Mouse (Mus musculus): ENCODE measurements around the gene Fbf1. TPM values are rescaled to one million over a fixed set of nuclear protein-coding genes. Genes with fewer than 3 reads are reported as not detected.
"Not testable (repeated sequence)": the region's sequence is repeated elsewhere in the genome, so short reads cannot be mapped to it uniquely, and the experiment has no call there.

Fbf1 gene
- total RNA-seq, 2 experiments from 2014 or later: 6.0 to 6.1 TPM

DNA sequence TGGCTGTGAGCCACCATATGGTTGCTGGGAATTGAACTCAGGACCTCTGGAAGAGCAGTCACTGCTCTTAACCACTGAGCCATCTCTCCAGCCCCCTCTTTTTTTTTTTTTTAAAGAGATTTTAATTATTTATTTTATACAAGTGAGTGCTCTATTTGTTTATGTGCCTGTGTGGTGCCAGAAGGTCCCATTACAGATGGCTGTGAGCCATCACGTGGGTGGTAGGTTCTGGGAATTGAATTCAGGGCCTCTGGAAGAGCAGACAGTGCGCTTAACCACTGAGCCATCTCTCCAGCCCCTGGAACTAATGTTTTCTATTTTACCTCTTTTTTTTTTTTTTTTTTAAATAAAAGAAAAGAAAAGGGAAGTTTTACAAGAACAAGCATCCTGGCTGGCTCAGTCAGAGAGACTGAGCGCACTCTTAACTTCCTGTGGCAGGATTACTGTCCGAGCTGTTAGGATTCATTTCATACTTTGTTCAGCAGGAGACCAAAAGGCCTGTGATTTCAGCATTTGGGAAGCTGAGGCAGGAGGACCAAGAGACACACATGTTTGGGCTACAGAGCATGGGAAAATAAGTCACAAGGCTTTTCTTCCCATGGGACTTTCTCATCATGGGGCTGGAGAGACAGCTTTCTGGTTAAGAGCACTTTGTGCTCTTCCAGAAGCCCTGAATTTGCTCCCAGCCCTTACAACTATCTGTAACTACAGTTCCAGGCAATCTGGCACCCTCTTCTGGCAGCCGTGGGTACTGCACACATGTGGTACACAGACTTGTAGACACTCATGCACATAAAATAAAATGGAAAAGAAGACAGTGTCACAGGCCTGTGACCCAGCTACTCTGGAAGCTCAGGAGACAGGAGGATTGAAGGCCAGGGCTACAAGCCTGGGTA lies 71.5 kb downstream of the Fbf1 start:
- 0 out of 2 replicates have a peak, but pooled peaks have one; percentile 31 for ATAC-seq (replicated peaks; ENCODE audit: low FRiP score, poor library complexity, severe bottlenecking)

DNA sequence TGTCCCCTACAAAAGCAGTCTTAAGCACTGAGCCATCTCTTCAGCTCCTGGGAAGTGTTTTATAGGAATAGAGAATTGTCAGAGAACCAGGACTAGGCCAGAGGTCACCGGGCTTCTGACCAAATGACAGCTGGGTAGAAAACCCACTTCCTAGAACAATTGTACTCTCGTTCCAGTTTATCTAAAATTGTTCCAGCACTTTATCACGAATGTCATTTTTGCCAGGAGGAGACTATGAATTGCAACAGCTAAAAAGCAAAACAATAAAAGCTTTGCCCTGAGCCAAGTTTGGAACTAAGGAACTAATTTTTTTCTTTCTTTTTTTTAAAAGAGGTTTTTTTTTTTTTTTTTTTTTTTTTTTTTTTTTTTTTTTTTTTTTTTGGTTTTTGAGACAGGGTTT lies 72.4 kb downstream of the Fbf1 start:
- ATAC-seq (replicated peaks; ENCODE audit: low FRiP score, poor library complexity, severe bottlenecking): no peak

DNA sequence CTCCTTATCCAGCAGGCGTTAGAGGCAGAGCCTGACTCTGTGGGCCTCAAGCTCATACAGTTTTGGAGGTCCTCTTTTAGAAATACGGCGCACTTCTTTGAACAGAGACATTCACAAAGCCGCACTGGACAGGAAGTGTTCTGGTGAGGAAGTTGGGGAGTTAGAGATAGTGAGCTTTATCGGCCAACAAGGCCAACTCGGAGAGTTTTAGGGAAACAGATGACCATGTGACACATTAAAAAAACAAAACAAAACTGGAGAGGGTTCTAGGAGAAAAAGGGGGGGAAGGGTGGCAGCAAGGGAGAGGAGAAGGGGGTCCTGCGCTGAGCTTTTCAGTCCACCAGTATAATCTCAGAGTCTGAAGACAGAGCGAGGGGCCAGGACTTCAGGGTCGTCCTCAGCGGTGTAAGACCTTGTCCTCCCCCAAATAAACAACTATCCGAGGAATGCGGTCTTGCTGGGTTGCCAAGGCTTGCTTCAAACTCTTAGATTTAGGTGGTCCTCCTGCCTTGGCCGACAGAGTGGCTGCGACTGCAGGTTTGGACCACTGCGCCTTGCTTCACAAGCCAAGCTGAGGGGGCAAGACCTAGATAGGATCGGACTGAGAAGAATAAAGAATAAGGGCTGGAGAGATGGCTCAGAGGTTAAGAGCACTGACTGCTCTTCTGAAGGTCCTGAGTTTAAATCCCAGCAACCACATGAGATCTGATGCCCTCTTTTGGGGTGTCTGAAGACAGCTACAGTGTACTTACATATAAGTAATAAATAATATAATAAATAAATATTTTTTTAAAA lies 74.0 kb downstream of the Fbf1 start:
- ATAC-seq (replicated peaks; ENCODE audit: low FRiP score, poor library complexity, severe bottlenecking): no peak

DNA sequence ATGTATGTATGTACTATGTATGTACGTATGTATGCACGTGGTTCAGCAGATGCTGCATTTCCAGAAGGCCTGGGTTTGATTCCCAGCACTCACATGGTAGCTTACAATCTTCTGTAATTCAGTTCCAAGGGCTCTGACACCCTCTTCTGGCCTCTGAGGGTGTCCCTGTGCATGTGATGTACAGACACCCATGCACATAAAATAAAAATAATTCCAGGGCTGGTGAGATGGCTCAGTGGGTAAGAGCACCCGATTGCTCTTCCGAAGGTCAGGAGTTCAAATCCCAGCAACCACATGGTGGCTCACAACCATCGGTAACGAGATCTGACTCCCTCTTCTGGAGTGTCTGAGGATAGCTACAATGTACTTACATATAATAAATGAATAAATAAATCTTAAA lies 75.0 kb downstream of the Fbf1 start:
- not testable (repeated sequence) for ATAC-seq (replicated peaks; ENCODE audit: low FRiP score, poor library complexity, severe bottlenecking)

Other genes starting within 250 kb of the Fbf1 start
- gene Sap30bp, start 234.9 kb downstream of the Fbf1 start, total RNA-seq (2015; ENCODE audit: low replicate concordance): 3.6 and 6.3 TPM in 2 replicates
- gene Sap30bp, start 234.9 kb downstream of the Fbf1 start, total RNA-seq (2017; ENCODE audit: low replicate concordance): 75.6 and 96.5 TPM in 2 replicates
- gene Recql5, start 234.7 kb downstream of the Fbf1 start, total RNA-seq (2015; ENCODE audit: low replicate concordance): 6.3 and 8.3 TPM in 2 replicates
- gene Recql5, start 234.7 kb downstream of the Fbf1 start, total RNA-seq (2017; ENCODE audit: low replicate concordance): 15.3 and 31.6 TPM in 2 replicates
- gene Itgb4, start 193.5 kb downstream of the Fbf1 start, total RNA-seq (2015; ENCODE audit: low replicate concordance): not detected in 2 replicates
- gene Itgb4, start 193.5 kb downstream of the Fbf1 start, total RNA-seq (2017; ENCODE audit: low replicate concordance): not detected in 2 replicates
- 1.5 and 4.8 TPM in 2 replicates for gene Galk1, start 155.4 kb downstream of the Fbf1 start, total RNA-seq (2015; ENCODE audit: low replicate concordance)
- gene Galk1, start 155.4 kb downstream of the Fbf1 start, total RNA-seq (2017; ENCODE audit: low replicate concordance): 3.6 and 4.5 TPM in 2 replicates
- 366 and 401 TPM in 2 replicates for gene H3f3b, start 140.2 kb downstream of the Fbf1 start, total RNA-seq (2015; ENCODE audit: low replicate concordance)
- 384 and 542 TPM in 2 replicates for gene H3f3b, start 140.2 kb downstream of the Fbf1 start, total RNA-seq (2017; ENCODE audit: low replicate concordance)
- 4.2 and 6.9 TPM in 2 replicates for gene Unk, start 137.8 kb downstream of the Fbf1 start, total RNA-seq (2015; ENCODE audit: low replicate concordance)
- 7.9 and 17.3 TPM in 2 replicates for gene Unk, start 137.8 kb downstream of the Fbf1 start, total RNA-seq (2017; ENCODE audit: low replicate concordance)
- gene Unc13d, start 90.2 kb downstream of the Fbf1 start, total RNA-seq (2015; ENCODE audit: low replicate concordance): 4.2 and 4.8 TPM in 2 replicates
- gene Unc13d, start 90.2 kb downstream of the Fbf1 start, total RNA-seq (2017; ENCODE audit: low replicate concordance): 4.3 and 7.0 TPM in 2 replicates
- gene Wbp2, start 81.2 kb downstream of the Fbf1 start, total RNA-seq (2015; ENCODE audit: low replicate concordance): 105 and 125 TPM in 2 replicates
- 58.0 and 68.8 TPM in 2 replicates for gene Wbp2, start 81.2 kb downstream of the Fbf1 start, total RNA-seq (2017; ENCODE audit: low replicate concordance)
- 1.0 and 2.5 TPM in 2 replicates for gene Trim47, start 41.0 kb downstream of the Fbf1 start, total RNA-seq (2015; ENCODE audit: low replicate concordance)
- gene Trim47, start 41.0 kb downstream of the Fbf1 start, total RNA-seq (2017; ENCODE audit: low replicate concordance): 1.3 TPM in 1 of 2 replicates, not detected in the other
- 0.38 and 2.3 TPM in 2 replicates for gene Trim65, start 37.0 kb downstream of the Fbf1 start, total RNA-seq (2015; ENCODE audit: low replicate concordance)
- gene Trim65, start 37.0 kb downstream of the Fbf1 start, total RNA-seq (2017; ENCODE audit: low replicate concordance): 0.28 and 3.3 TPM in 2 replicates
- 10.0 and 19.8 TPM in 2 replicates for gene Mrpl38, start 29.3 kb downstream of the Fbf1 start, total RNA-seq (2015; ENCODE audit: low replicate concordance)
- 5.2 and 6.7 TPM in 2 replicates for gene Mrpl38, start 29.3 kb downstream of the Fbf1 start, total RNA-seq (2017; ENCODE audit: low replicate concordance)
- gene Ten1, start 30.7 kb upstream of the Fbf1 start, total RNA-seq (2015; ENCODE audit: low replicate concordance): 10.4 and 14.4 TPM in 2 replicates
- 2.7 and 6.4 TPM in 2 replicates for gene Ten1, start 30.7 kb upstream of the Fbf1 start, total RNA-seq (2017; ENCODE audit: low replicate concordance)
- 8.3 and 8.6 TPM in 2 replicates for gene Acox1, start 30.9 kb upstream of the Fbf1 start, total RNA-seq (2015; ENCODE audit: low replicate concordance)
- gene Acox1, start 30.9 kb upstream of the Fbf1 start, total RNA-seq (2017; ENCODE audit: low replicate concordance): 11.3 and 12.7 TPM in 2 replicates
- not detected in 2 replicates for gene Evpl, start 69.9 kb upstream of the Fbf1 start, total RNA-seq (2015; ENCODE audit: low replicate concordance)
- 0.09 and 0.56 TPM in 2 replicates for gene Evpl, start 69.9 kb upstream of the Fbf1 start, total RNA-seq (2017; ENCODE audit: low replicate concordance)
- gene Srp68, start 106.1 kb upstream of the Fbf1 start, total RNA-seq (2015; ENCODE audit: low replicate concordance): 7.5 and 11.7 TPM in 2 replicates
- 8.5 and 15.1 TPM in 2 replicates for gene Srp68, start 106.1 kb upstream of the Fbf1 start, total RNA-seq (2017; ENCODE audit: low replicate concordance)
- not detected in 2 replicates for gene Galr2, start 112.8 kb upstream of the Fbf1 start, total RNA-seq (2015; ENCODE audit: low replicate concordance)
- gene Galr2, start 112.8 kb upstream of the Fbf1 start, total RNA-seq (2017; ENCODE audit: low replicate concordance): not detected in 2 replicates
- gene Exoc7, start 139.1 kb upstream of the Fbf1 start, total RNA-seq (2015; ENCODE audit: low replicate concordance): 12.1 and 34.6 TPM in 2 replicates
- gene Exoc7, start 139.1 kb upstream of the Fbf1 start, total RNA-seq (2017; ENCODE audit: low replicate concordance): 7.8 and 14.1 TPM in 2 replicates
- not detected in 2 replicates for gene Foxj1, start 167.2 kb upstream of the Fbf1 start, total RNA-seq (2015; ENCODE audit: low replicate concordance)
- not detected in 2 replicates for gene Foxj1, start 167.2 kb upstream of the Fbf1 start, total RNA-seq (2017; ENCODE audit: low replicate concordance)
- 0.63 and 1.7 TPM in 2 replicates for gene Rnf157, start 244.9 kb upstream of the Fbf1 start, total RNA-seq (2015; ENCODE audit: low replicate concordance)
- gene Rnf157, start 244.9 kb upstream of the Fbf1 start, total RNA-seq (2017; ENCODE audit: low replicate concordance): 2.0 and 2.1 TPM in 2 replicates

All from erythroblast, adult 5-6 weeks (primary cell).